Mouse (Mus musculus): ENCODE results near the gene Gfpt2.
"Not testable (repeated sequence)": the region's sequence is repeated elsewhere in the genome, so short reads cannot be mapped to it uniquely, and the experiment has no call there.

Gene Gfpt2

GRCm38 (mm10) chr11:49794342-49795144, 565 bp downstream of the Gfpt2 start:
- no peak for DNase-seq (ENCODE audit: low spot score in 2 of 2)

DNA sequence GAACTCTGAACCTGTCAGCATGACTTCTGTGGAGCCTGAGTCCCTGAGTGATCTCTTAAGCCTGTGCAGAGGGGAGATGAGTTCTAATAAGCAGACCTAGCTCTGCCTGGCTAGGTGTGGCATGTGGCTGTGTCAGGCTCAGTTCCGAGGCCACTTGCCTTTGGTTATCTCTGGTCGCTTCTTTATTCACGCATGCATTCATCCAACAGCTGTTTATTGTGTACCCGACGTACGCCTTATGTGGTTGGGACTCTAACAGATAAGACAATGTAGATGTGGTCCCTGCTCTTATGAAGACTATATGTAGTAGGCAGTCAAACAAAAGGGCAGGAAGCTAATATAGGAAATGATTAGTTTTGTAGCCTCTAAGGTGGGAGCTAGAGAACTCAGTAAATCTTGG, 5.0 kb downstream of the Gfpt2 start:
- DNase-seq (ENCODE audit: low spot score in 2 of 2): no peak

GRCm38 (mm10) chr11:49801516-49801915, 7.5 kb downstream of the Gfpt2 start:
- DNase-seq (ENCODE audit: low spot score in 2 of 2): no peak

DNA sequence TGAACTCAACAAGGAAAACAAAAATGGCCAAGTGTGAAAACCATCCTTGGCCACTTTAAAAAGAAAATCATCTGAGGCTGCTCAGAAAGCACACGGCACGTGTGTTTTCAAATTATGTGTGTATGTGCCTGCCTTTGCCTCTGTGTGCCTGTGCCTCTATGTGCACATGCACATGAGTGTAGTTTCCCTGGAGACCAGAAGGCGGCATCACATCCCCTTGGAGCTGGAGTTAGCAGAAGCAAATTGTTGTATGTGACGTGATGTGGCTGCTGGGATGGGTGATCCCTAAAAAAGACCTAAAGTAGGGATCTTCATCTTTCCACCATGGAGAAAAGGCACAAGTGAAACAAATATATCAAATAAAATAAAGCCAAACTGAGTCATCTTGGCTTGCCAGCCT, 9.8 kb downstream of the Gfpt2 start:
- no peak for DNase-seq (ENCODE audit: low spot score in 2 of 2)

- DNase-seq (ENCODE audit: low spot score in 2 of 2): no peak
Observed at GRCm38 (mm10) chr11:49806218-49806617, 12.2 kb downstream of the Gfpt2 start.

DNA sequence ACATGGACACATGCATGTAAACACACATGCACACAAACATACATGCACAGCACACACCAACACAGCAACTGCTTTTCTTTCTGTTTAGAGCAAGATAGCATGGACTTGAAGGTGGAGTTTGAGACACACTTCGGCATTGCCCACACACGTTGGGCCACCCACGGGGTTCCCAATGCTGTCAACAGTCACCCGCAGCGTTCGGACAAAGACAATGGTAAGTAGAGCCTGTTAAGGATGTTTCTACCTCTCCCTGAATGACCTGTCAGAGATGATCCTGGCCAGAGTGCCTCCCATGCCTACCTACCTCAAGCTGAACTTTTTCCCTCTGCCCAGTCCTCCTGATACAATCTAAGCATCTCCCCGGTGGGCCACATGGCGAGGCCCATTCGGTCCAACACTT, 15.0 kb downstream of the Gfpt2 start:
- no peak for DNase-seq (ENCODE audit: low spot score in 2 of 2)

DNA sequence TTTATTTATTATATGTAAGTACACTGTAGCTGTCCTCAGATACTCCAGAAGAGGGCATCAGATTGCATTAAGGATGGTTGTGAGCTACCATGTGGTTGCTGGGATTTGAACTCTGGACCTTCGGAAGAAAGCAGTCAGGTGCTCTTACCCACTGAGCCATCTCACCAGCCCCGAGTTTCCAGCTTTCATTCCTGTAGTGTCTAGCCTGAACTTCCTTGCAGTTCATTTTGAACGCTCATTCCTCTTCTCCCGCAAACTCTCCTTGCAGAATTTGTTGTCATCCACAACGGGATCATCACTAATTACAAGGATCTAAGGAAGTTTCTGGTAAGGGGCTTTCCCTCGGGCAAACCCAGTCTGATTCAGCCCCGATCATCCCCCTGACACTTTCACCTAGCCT, 16.7 kb downstream of the Gfpt2 start:
- DNase-seq (ENCODE audit: low spot score in 2 of 2): not testable (repeated sequence)

- peak; percentile 48 to 70 for DNase-seq (ENCODE audit: low spot score in 2 of 2)
Observed at GRCm38 (mm10) chr11:49811099-49811541, 17.1 kb downstream of the Gfpt2 start.

DNA sequence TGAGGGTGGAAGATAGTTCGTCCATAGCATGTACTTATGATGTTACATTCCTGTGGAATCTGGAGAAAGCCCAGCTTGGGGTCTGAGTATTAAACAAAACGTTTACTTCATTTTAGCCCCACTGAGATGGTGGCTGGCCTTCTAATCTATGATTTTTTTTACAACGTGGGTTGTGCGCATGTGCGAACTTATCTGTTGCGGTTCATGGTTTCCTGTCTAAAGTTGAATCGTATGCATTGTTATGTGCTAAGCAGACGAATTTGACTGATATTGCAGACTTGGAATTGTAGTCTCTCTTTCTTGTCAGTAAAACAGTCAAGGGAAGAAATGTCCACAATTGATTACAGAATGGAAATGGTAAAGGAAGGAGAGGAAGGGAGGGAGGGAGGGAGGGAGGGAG, 17.9 kb downstream of the Gfpt2 start:
- peak; percentile 39 to 61 for DNase-seq (ENCODE audit: low spot score in 2 of 2)

GRCm38 (mm10) chr11:49818869-49819566, 25.0 kb downstream of the Gfpt2 start:
- DNase-seq (ENCODE audit: low spot score in 2 of 2): no peak

DNA sequence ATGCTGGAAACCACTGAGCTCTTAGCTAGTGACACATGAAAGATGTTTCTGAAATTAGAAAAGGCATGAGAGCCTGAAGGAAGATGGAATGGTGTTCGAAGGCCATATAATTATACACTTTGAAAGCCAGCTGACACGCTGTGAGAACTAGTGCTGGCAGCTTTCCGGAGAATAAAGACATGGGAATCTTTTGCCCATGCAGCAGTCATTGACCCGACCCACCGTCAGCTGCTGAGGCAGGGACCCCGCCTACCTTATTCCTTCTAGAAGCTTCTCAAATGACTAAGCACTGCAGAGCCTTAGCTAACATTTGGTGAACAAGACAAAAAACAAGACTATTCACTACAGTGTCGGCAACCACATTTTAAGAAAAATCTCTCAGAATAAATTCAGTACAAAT, 25.7 kb downstream of the Gfpt2 start:
- no peak for DNase-seq (ENCODE audit: low spot score in 2 of 2)

DNA sequence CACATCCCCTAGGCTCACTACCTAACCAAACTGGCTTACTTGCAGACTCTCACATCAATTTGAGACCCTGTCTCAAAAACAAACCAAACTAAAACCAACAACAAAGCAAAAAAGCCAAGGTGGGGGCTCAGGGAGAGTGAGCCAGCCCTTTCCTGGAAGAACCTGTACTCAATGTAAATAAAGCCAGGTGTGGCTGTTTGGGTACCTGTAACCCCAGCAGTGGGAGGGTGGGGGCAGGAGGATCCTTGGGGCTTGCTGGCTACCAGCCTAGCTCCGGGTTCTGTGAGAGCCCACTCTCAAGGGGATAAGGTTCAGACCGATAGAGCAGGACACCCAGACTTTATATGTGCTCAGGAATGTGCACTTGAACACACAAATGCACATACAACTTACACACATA, 26.9 kb downstream of the Gfpt2 start:
- DNase-seq (ENCODE audit: low spot score in 2 of 2): no peak

DNA sequence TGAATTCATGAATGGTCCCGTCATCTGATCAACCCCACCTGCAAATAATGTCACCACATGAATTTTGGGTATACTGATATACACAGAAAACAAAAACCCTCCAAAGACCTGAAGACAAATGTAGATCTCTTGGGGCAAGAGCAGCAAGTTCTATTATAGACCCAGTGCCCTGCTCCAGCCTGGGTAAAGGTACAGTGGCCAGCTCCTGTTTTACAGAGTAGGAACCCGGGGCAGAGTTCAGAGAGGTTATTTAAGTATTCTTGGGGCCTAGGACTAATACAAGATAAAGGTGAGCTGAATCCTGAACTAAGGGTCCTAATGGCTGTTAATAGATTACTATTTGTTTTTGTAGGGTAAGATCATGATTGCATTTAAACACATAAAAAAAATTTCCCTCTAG, 27.6 kb downstream of the Gfpt2 start:
- DNase-seq (ENCODE audit: low spot score in 2 of 2): no peak

GRCm38 (mm10) chr11:49822337-49822736, 28.4 kb downstream of the Gfpt2 start:
- DNase-seq (ENCODE audit: low spot score in 2 of 2): no peak

DNA sequence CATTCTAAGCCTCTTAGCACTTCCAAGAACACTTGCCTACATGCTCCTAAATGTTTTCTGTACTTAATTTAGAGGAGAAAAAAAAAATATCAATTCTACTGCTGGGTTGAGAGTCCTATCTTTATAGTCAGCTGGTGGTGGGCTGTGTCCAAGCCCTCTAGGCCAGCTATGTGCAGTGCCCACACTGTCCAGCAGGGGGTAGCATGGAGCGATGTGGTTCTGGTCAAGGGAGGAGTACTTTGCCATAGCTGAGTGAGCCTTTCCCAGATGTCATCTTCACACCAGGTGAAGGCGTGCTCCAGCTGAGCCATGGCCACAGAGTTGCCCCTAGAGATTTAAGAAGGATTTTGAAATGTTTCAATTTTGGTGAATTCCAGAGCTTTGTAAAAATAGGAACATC, 30.9 kb downstream of the Gfpt2 start:
- DNase-seq (ENCODE audit: low spot score in 2 of 2): peak; percentile 71

- DNase-seq (ENCODE audit: low spot score in 2 of 2): no peak
Observed at GRCm38 (mm10) chr11:49827243-49827642, 33.3 kb downstream of the Gfpt2 start.

- no peak for DNase-seq (ENCODE audit: low spot score in 2 of 2)
Observed at GRCm38 (mm10) chr11:49829176-49829745, 35.3 kb downstream of the Gfpt2 start.

GRCm38 (mm10) chr11:49831980-49832379, 38.0 kb downstream of the Gfpt2 start:
- DNase-seq (ENCODE audit: low spot score in 2 of 2): no peak

DNA sequence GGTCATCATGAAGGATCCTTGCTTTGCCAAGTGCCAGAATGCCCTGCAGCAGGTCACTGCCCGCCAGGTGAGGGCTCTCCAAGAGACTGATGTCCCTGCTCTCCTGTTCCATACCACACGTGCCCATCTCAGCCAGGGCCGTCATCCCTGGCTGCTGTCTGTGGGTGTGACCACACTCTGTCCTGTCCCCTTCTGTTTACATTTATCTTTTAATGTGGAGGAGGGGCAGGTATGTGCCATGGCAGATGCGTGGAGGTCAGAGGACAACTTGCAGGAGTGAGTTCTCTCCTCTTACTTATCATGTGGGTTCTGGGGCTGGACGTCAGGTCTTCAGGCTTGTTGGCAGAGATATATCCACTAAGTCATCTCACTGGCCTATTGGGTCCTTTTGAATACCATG, 39.0 kb downstream of the Gfpt2 start:
- no peak for DNase-seq (ENCODE audit: low spot score in 2 of 2)

- DNase-seq (ENCODE audit: low spot score in 2 of 2): no peak
Observed at GRCm38 (mm10) chr11:49834248-49834647, 40.3 kb downstream of the Gfpt2 start.

DNA sequence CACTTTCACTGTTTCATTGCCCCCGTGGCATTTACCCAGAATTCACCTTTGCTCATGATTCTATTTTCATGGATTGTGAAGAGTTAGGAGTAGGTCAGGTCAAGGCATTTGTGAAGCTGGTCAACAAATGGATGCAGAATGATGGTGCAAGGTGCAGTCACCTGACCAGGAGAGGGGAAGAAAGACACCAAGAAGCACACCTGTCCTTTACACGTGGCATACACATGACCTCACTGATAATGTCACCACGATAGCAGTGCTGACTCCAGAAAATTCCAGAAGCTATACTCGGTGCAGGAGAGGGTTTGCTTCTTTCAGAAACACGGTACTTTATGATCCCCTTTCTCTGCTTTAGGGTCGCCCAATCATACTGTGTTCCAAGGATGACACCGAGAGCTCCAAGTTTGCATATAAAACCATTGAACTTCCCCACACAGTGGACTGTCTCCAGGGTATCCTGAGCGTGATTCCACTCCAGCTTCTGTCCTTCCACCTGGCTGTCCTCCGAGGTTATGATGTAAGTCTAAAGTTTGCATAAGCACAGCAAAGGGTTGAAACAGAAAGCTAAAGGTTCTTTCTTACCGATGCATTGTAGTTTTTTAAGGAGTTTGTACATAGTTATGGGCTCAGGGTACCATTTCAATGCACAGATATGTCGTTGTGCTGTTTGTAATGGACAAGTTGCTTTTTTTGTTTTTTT, 41.4 kb downstream of the Gfpt2 start:
- DNase-seq (ENCODE audit: low spot score in 2 of 2): no peak

DNA sequence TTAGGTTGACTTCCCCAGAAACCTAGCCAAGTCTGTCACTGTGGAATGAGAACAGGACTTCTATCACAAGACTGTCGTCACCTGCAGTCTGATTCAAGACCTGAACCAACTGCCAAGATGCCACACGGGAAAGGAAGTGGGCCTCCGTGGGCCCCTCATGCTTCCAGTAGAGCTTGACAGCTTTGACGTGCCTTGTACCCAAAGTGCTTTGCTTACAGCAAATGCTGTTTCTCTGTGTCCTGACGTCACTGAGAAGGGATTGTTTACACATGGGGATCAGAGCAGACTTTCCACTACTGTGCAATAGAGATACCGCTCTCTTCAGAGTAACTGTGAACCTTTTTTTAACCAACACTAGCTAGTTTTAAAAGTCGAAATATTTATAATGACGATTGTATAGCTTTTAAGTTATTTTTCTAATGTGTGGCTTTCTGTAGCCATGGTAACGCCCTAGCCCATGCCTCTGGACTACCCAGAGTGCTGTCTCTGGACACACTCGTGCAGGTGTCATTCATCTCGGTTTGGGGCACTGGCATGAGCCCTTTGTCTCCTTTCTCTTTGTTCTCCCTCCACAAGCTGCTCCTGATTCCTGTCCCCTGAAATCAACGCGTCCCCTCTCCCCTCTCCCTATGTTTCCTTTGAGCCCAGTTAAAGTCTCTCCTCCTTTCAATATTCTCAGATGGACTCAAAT, 43.9 kb downstream of the Gfpt2 start:
- DNase-seq (ENCODE audit: low spot score in 2 of 2): peak in 1 of 2 experiments; percentile 8
